Mouse (Mus musculus): ENCODE measurements around the gene Gtf2e1. TPM values are rescaled to one million over a fixed set of nuclear protein-coding genes. Genes with fewer than 3 reads are reported as not detected.

Gene Gtf2e1
- polyA plus RNA-seq, 1 experiment: not detected

DNA sequence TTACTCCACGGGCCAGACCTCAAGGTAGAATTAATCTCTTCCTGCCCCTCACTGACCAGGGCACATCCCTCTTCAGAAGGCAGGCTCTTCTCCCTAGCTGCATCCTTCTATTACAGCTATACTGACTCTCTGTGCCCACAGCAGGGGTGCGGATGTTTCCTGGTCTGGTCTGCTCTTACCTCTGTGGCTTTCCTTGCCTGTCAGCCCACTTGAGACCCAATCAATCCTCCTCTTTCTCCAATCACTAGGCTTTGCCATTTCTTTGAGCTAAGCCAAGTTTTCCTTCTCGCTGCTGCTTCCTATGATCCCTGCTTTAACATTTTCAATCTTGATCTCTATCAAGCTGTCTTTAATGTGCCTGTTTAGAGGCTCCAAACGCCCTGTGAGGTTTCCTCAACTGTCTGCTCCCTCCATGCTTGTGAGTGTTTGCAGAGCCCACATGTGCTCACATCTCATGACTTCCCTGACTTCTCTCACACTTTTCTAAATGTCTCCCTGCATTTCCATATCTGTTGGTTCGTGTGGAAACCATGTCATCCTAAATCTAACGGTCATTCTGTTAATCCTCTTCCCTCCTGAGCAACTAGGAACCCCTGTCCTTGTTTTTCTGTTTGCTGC lies 23.1 kb downstream of the Gtf2e1 start:
- TF ChIP-seq POLR2A (IDR thresholded peaks at IDR 0.05; ENCODE audit: insufficient read depth, low read depth, low read length): no peak
- no peak for TF ChIP-seq CTCF (IDR thresholded peaks at IDR 0.05; ENCODE audit: insufficient read depth, low read depth, low read length)
- Histone ChIP-seq H3K27ac (ENCODE audit: insufficient read depth, low read depth, low read length) (no peak overlapping the region), H3K4me1 (ENCODE audit: control insufficient read depth, insufficient read depth, low read length) (0 out of 2 replicates have a peak, but pooled peaks cover 2% of the 10 kb centered on the region), H3K4me3 (ENCODE audit: insufficient read depth, low read depth, low read length) (no peak overlapping the region)
- 88% methylated on average over 6 of the region's 6 CpGs for WGBS

DNA sequence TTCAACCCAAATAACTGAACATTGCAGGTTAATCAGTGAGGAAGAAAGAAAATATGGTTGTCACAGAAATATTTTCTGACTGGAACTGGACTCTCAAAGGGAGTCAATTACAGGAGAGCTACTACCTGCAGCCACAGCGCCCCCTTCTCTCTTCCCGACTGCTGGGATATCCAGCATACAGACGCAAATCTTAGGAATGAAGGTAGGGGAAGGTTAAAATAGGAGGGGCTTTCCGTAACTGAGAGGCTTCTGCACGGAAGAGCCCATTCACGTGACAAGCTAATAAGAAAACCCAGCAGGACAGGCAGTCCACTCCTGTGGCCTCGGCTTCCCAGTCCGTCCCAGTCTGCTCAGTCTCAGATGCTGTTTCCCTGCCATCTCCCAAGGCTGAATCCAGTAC lies 24.9 kb downstream of the Gtf2e1 start:
- TF ChIP-seq POLR2A (IDR thresholded peaks at IDR 0.05; ENCODE audit: insufficient read depth, low read depth, low read length) (no peak), CTCF (IDR thresholded peaks at IDR 0.05; ENCODE audit: insufficient read depth, low read depth, low read length) (no peak)
- H3K4me3 ChIP-seq (ENCODE audit: insufficient read depth, low read depth, low read length): no peak overlapping the region
- H3K27ac ChIP-seq (ENCODE audit: insufficient read depth, low read depth, low read length): no peak overlapping the region
- 83% methylated on average over 8 of the region's 8 CpGs for WGBS
- 0 out of 2 replicates have a peak, but pooled peaks cover 2% of the 10 kb centered on the region for H3K4me1 ChIP-seq (ENCODE audit: control insufficient read depth, insufficient read depth, low read length)

DNA sequence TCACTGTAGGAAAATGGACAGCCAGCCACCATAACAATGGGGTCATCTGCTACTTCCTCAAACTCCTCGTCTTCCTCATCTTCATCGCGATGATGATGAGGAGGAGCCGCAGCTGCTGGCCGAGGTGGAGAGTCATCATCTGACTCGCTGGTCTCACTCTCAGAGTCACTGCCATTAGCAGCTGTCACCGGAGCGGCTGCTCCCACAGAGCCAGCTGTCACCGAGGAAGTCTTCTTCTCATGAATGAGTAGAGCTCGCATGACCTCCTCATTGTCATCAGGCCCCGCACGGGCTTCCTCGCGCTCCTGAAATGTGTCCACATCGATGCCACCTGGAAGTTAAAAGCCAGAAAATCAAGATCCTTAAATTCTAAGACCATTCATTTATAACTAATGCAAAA lies 28.1 kb downstream of the Gtf2e1 start:
- no peak overlapping the region for H3K27ac ChIP-seq (ENCODE audit: insufficient read depth, low read depth, low read length)
- 92% methylated on average over 15 of the region's 15 CpGs for WGBS
- H3K4me1 ChIP-seq (ENCODE audit: control insufficient read depth, insufficient read depth, low read length): peaks cover 8% of the 10 kb centered on the region; the same call in 1 of the 2 replicates
- TF ChIP-seq CTCF (IDR thresholded peaks at IDR 0.05; ENCODE audit: insufficient read depth, low read depth, low read length) (no peak), POLR2A (IDR thresholded peaks at IDR 0.05; ENCODE audit: insufficient read depth, low read depth, low read length) (no peak)
- no peak overlapping the region for H3K4me3 ChIP-seq (ENCODE audit: insufficient read depth, low read depth, low read length)

DNA sequence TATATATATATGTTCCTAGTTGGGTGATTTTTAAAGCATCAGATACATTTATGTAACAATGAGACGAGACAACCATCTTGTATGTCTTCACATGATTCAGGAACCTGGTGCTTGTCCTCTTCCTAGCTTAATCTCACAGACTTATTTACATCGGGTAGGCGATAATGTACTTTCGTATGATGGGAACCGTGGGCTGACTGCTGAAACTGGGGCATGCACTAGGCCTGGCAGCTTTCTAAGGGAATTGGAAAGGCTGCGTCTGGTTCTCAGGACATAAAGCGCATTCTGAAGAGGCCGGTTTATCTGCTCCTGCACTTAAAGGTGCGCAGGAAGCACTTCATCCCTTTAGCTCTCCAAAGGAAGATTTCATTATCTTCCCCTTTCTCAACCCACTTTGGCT lies 32.8 kb downstream of the Gtf2e1 start:
- WGBS: 64% methylated on average over 9 of the region's 9 CpGs

DNA sequence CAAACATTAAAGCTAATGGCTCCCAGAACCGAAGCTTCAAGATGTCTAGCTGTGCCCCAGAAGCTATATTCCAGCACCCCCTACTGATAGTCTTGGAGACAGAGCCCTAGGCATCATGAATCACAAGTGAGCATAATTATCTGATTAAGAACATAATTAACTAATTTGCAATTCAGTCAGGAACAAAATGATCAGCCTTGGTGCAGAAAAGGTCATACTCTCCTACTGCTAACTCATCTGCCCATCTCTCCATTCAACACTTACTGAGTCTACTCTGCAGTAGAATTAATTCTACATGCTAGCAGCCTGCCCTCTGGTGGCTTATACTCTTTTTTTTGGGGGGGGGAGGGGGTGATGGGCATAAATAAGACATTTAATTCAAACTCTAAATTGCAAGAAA lies 35.1 kb downstream of the Gtf2e1 start:
- no peak overlapping the region for H3K27ac ChIP-seq (ENCODE audit: insufficient read depth, low read depth, low read length)
- TF ChIP-seq POLR2A (IDR thresholded peaks at IDR 0.05; ENCODE audit: insufficient read depth, low read depth, low read length) (no peak), CTCF (IDR thresholded peaks at IDR 0.05; ENCODE audit: insufficient read depth, low read depth, low read length) (no peak)
- WGBS: 17% methylated on average over 1 of the region's 1 CpGs
- no peak overlapping the region for H3K4me3 ChIP-seq (ENCODE audit: insufficient read depth, low read depth, low read length)
- H3K4me1 ChIP-seq (ENCODE audit: control insufficient read depth, insufficient read depth, low read length): peaks cover 9% of the 10 kb centered on the region

More for the DNA sequence above, 32.8 kb downstream of the Gtf2e1 start:
- Histone ChIP-seq H3K27ac (ENCODE audit: insufficient read depth, low read depth, low read length) (no peak overlapping the region), H3K4me1 (ENCODE audit: control insufficient read depth, insufficient read depth, low read length) (peaks cover 9% of the 10 kb centered on the region), H3K4me3 (ENCODE audit: insufficient read depth, low read depth, low read length) (no peak overlapping the region)
- TF ChIP-seq CTCF (IDR thresholded peaks at IDR 0.05; ENCODE audit: insufficient read depth, low read depth, low read length): no peak
- no peak for TF ChIP-seq POLR2A (IDR thresholded peaks at IDR 0.05; ENCODE audit: insufficient read depth, low read depth, low read length)

DNA sequence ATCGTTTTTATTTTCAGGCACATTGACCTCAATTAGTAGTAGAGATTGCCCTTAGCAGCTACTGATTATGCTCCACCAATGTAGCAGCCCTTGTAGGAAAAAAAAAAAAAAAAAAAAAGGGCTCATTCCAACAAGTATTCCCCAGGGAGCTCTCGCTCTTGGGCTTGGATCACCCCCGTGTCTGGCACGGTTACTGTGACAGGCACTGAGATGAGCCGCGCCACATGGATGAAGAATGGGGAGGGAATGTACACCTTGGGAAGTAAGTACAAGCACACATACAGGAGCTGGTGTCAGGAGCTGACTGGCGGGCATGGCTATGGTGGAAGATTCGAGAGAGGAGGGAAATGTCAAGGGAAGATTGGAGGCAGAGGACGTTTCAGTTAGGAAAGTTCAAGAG lies 41.0 kb downstream of the Gtf2e1 start:
- no peak for TF ChIP-seq POLR2A (IDR thresholded peaks at IDR 0.05; ENCODE audit: insufficient read depth, low read depth, low read length)
- TF ChIP-seq CTCF (IDR thresholded peaks at IDR 0.05; ENCODE audit: insufficient read depth, low read depth, low read length): no peak
- Histone ChIP-seq H3K27ac (ENCODE audit: insufficient read depth, low read depth, low read length) (no peak overlapping the region), H3K4me1 (ENCODE audit: control insufficient read depth, insufficient read depth, low read length) (peaks cover 6% of the 10 kb centered on the region), H3K4me3 (ENCODE audit: insufficient read depth, low read depth, low read length) (no peak overlapping the region)
- 88% methylated on average over 9 of the region's 9 CpGs for WGBS

DNA sequence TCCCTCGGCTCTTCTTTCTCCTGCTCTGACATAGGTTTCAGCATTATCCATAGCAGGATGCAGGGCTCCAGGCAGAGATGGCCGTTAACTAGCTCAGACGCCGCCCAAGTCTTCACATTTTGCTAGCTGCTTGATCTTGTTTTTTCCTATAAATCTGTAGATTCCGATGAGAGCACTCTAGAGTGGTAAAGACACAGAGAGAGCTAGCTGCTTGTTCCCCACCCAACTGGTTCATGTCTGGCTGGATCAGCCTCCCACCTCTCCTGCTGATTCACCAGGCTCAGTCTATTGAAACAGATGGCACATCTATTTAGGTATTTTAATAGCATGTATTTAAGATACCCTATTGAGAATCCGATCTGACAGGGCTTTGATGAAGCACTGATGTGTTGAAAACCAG lies 44.6 kb downstream of the Gtf2e1 start:
- Histone ChIP-seq H3K4me1 (ENCODE audit: control insufficient read depth, insufficient read depth, low read length) (peaks cover 6% of the 10 kb centered on the region), H3K27ac (ENCODE audit: insufficient read depth, low read depth, low read length) (peak overlapping the region; percentile 67)
- 49% methylated on average over 6 of the region's 6 CpGs for WGBS

DNA sequence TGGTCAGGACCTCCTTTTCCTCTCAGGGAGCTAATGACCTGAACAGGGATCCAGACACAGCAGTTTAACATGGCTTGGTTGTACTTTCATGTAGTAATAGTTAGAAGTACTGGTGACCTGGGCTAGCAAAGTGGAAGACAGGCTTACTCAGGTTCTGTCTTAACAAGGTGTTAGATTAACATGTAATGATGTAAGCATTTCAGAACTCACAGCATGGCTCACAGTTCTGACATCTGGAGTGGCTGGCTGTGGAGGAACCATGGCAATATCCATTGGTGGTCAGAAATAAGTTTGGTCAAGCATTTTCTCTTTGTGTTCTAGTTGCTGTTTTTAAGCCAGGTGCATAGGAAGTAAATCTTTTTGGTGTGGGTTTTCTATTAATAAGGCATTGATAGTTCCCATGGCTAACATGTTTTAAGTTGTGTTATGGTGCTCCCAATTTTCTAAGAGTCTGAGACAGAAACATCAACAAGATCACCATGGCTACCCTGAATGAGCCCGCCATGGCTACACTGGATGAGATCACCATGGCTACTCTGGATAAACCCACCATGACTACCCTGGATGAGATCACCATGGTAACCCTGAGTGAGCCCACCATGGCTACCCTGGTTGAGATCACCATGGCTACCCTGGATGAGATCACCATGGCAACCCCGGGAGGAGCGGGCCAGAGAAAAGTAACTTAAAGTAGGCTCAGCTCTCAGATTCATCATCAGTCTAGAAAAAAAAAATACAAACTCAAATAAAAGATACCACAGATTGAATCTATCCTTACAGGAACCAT lies 52.6 kb downstream of the Gtf2e1 start:
- WGBS: 42% methylated on average over 3 of the region's 3 CpGs
- H3K4me1 ChIP-seq (ENCODE audit: control insufficient read depth, insufficient read depth, low read length): 0 out of 2 replicates have a peak, but pooled peaks cover 2% of the 10 kb centered on the region

More for the DNA sequence above, 44.6 kb downstream of the Gtf2e1 start:
- TF ChIP-seq CTCF (IDR thresholded peaks at IDR 0.05; ENCODE audit: insufficient read depth, low read depth, low read length): no peak
- no peak for TF ChIP-seq POLR2A (IDR thresholded peaks at IDR 0.05; ENCODE audit: insufficient read depth, low read depth, low read length)
- no peak overlapping the region for H3K4me3 ChIP-seq (ENCODE audit: insufficient read depth, low read depth, low read length)

More for the DNA sequence above, 52.6 kb downstream of the Gtf2e1 start:
- TF ChIP-seq CTCF (IDR thresholded peaks at IDR 0.05; ENCODE audit: insufficient read depth, low read depth, low read length) (no peak), POLR2A (IDR thresholded peaks at IDR 0.05; ENCODE audit: insufficient read depth, low read depth, low read length) (no peak)
- Histone ChIP-seq H3K27ac (ENCODE audit: insufficient read depth, low read depth, low read length) (no peak overlapping the region), H3K4me3 (ENCODE audit: insufficient read depth, low read depth, low read length) (no peak overlapping the region)
